Mouse (Mus musculus) small intestine, adult 2 months (tissue): ENCODE results near the gene Mindy4.

Experiments used
- CTCF ChIP-seq: fragments of 200-500 bp; IDR thresholded peaks from 2 replicates; pipeline ENCODE4 v1.5.1; 2012; ENCODE audit warnings: low read depth, mild to moderate bottlenecking, control low read depth, inconsistent platforms, low read length, moderate library complexity, mixed read lengths; ENCODE audit not compliant: insufficient replicate concordance, insufficient read length; ENCODE audit errors: extremely low read depth
- POLR2A ChIP-seq: fragments of 200-500 bp; IDR thresholded peaks from 2 replicates; pipeline ENCODE4 v1.6.1; 2012; ENCODE audit warnings: low read depth, mild to moderate bottlenecking, control low read depth, inconsistent platforms, low read length, moderate library complexity

DNA sequence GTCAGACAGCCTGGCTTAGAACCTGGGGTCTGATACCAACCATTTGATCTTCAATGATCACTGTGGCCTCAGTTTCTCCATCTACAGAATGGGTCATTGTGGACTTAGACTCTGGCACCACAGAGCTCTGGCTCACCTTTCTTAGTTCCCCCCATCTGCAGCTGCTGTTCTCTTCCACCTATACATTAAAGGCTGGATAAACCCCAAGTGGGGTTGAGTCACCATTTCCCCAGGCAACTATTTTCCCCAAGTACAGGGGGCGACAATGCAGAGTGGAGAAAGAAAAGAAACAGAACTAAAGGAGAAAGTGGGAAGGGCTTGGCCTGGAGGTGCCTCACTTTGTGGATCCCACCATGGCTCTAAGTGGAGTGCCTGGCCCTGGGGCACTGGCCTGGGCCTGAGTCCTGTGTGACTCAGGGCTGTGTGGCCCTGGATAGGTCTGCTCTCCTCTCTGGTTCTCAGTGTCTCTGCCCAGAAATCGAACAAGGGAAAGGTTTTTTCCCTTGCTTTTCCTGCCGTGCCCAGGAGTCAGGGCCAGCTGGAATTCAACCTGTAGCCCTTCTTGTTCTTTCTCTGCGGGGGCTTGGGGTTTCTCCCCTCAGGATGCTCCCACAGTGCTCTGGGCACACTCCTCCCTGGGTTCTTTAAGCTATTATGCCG is 153.9 kb downstream of the Mindy4 start:
- TF ChIP-seq CTCF (no peak), POLR2A (no peak)
